Mouse (Mus musculus): ENCODE measurements around the gene Arvcf.

DNA sequence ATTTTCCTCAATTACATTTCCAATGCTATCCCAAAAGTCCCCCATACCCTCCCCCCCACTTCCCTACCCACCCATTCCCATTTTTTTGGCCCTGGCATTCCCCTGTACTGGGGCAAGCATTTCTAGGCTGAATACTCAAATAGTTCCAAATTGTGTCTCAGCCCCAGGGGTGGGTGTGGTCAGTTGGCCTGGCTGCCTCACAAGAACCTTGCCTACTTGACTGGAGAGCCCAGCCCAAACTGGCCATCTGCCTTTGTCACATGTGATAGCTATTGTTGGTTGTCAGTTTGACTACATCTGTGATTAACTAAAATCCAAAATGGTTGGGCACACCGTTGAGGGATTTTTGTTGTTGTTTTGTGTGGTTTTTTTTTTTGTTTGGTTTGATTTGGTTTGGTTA is 9.0 kb downstream of the Arvcf start:
- TF ChIP-seq EP300 (IDR thresholded peaks at IDR 0.05; ENCODE audit: low read depth) = no peak
- TF ChIP-seq CTCF (IDR thresholded peaks at IDR 0.05; ENCODE audit: low read depth) = no peak
